Mouse (Mus musculus) heart, embryonic 11.5 days (tissue): ENCODE data around the gene Borcs6. TPM values are rescaled to one million over a fixed set of nuclear protein-coding genes. Genes with fewer than 3 reads are reported as not detected.
A peak's percentile ranks its signal among the peaks of the same experiment; 100 is the strongest.

Experiments used
- ATAC-seq: fragments of 200-750 bp; cut with Nextera tagmentation; replicated peaks from 2 replicates; pipeline ENCODE4 v1.8.0; 2017; ENCODE audit warnings: moderate library complexity; ENCODE audit not compliant: insufficient number of reproducible peaks, low FRiP score, low TSS enrichment
- H3K27ac ChIP-seq: fragments of 300-500 bp; sonication (generic); 2 replicates; pipeline ENCODE4 v1.5.1; 2014; ENCODE audit warnings: mild to moderate bottlenecking, low read depth, low read length
- H3K27me3 ChIP-seq: fragments of 300-500 bp; sonication (generic); 2 replicates; pipeline ENCODE4 v1.6.1; 2014; ENCODE audit warnings: mild to moderate bottlenecking, low read length, mixed read lengths; ENCODE audit not compliant: control insufficient read depth, insufficient read depth
- H3K36me3 ChIP-seq: fragments of 300-500 bp; sonication (generic); 2 replicates; pipeline ENCODE4 v1.6.1; 2014; ENCODE audit warnings: mild to moderate bottlenecking, low read length, moderate library complexity, mixed read lengths; ENCODE audit not compliant: control insufficient read depth, insufficient read depth
- H3K4me1 ChIP-seq: fragments of 300-500 bp; sonication (generic); 2 replicates; pipeline ENCODE4 v1.6.1; 2014; ENCODE audit warnings: low read length; ENCODE audit not compliant: control insufficient read depth, insufficient read depth
- H3K4me2 ChIP-seq: fragments of 300-500 bp; sonication (generic); 2 replicates; pipeline ENCODE4 v1.6.1; 2014; ENCODE audit warnings: mild to moderate bottlenecking, moderate library complexity
- H3K4me3 ChIP-seq: fragments of 300-500 bp; sonication (generic); 2 replicates; pipeline ENCODE4 v1.5.1; 2014; ENCODE audit warnings: low read depth, low read length
- H3K9ac ChIP-seq: fragments of 300-500 bp; sonication (generic); 2 replicates; pipeline ENCODE4 v1.6.1; 2014; ENCODE audit warnings: mild to moderate bottlenecking, low read depth, low read length, moderate library complexity
- H3K9me3 ChIP-seq: fragments of 300-500 bp; sonication (generic); replicated peaks from 2 replicates; pipeline ENCODE4 v1.6.1; 2016; ENCODE audit warnings: low read length; ENCODE audit not compliant: control insufficient read depth
- WGBS: fragments of 180-500 bp; shearing (Covaris S2); extraction: QIAGEN DNeasy Blood & Tissue Kit; methylation state at CpG from one replicate; pipeline ENCODE4 v1.1.7; 2014; ENCODE audit not compliant: insufficient replicate concordance; 5-methylcytosine and 5-hydroxymethylcytosine counted together
- polyA plus RNA-seq: library from polyadenylated mRNA; unstranded; fragments of >200 nt; fragmentation: Nextera tagmentation; extraction: Ambion mirVana; gene quantifications from 2 replicates; pipeline ENCODE4 v1.2.1, GENCODE M21; 2014

Borcs6 gene
- polyA plus RNA-seq, 1 experiment from 2014 or later, result 7.7 TPM

DNA sequence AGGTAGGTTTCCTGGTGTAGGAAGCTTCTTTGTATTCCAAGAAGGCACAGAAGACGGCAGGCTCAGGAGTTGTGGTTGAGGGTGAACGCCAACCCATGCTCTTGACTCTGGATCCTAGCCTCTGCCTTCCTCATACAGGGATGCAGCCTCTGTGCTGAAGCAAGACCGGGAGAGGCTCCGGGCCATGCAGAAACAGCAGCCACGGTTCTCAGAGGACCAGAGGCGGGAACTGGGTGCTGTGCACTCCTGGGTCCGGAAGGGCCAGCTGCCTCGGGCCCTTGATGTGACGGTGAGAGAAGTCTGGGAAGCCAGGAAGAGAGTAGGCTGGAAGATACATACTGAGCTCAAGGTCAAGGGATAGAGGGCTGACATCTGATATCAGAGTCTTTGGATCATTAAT is 48.7 kb downstream of the Borcs6 start:
- ATAC-seq, result no peak
- Histone ChIP-seq H3K4me1 (peaks cover 11% of the 10 kb centered on the region), H3K4me2 (no peak overlapping the region), H3K27ac (no peak overlapping the region), H3K4me3 (no peak overlapping the region), H3K9ac (no peak overlapping the region), H3K27me3 (0 out of 2 replicates have a peak, but pooled peaks cover 2% of the 10 kb centered on the region), H3K9me3 (no peaks in the 10 kb centered on the region), H3K36me3 (peaks cover 33% of the 10 kb centered on the region)
- 88% methylated on average over 9 of the region's 9 CpGs for WGBS

DNA sequence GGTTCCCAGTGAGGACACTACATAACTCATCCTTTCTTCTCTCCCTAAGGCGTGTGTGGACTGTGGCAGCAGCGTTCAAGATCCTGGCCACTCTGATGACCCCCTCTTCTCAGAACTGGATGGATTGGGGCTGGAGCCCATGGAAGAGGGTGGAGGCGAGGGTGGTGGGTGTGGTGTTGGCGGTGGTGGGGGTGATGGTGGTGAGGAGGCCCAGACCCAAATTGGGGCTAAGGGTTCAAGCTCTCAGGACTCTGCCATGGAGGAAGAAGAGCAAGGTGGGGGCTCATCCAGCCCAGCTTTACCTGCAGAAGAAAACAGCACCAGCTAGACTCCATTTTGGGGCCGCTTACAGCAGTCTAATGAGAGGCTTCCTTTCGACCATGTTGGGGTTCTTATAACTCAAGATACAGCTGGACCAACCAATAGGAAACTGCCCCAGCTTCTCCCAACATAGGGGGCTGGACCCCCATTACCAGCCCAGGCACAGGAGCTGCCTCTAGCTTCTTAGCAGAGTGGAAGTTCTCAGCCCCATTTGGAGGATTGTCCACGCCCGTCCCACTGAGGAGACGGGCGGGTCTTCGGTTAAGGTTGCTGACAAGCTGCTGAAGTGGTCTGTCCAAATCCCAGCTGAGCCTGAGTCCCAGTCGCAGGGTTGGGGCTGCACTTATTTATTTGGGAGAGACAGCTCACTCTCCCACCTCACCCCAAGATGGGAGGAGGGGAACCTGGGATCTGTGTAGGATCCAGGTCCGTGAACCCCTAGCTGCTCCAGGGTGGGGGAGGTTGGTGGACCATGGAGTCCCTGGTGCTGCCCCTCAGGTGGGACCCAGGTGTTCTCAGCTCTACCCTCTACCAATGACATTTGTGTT is 49.7 kb downstream of the Borcs6 start:
- peaks cover 23% of the 10 kb centered on the region for H3K36me3 ChIP-seq
- H3K27me3 ChIP-seq, result 0 out of 2 replicates have a peak, but pooled peaks cover 2% of the 10 kb centered on the region
- no peak overlapping the region for H3K27ac ChIP-seq
- no peak overlapping the region for H3K4me3 ChIP-seq
- ATAC-seq, result no peak
- no peaks in the 10 kb centered on the region for H3K9me3 ChIP-seq
- H3K4me2 ChIP-seq, result no peak overlapping the region
- 78% methylated on average over 13 of the region's 13 CpGs for WGBS
- no peak overlapping the region for H3K9ac ChIP-seq
- peaks cover 11% of the 10 kb centered on the region for H3K4me1 ChIP-seq

DNA sequence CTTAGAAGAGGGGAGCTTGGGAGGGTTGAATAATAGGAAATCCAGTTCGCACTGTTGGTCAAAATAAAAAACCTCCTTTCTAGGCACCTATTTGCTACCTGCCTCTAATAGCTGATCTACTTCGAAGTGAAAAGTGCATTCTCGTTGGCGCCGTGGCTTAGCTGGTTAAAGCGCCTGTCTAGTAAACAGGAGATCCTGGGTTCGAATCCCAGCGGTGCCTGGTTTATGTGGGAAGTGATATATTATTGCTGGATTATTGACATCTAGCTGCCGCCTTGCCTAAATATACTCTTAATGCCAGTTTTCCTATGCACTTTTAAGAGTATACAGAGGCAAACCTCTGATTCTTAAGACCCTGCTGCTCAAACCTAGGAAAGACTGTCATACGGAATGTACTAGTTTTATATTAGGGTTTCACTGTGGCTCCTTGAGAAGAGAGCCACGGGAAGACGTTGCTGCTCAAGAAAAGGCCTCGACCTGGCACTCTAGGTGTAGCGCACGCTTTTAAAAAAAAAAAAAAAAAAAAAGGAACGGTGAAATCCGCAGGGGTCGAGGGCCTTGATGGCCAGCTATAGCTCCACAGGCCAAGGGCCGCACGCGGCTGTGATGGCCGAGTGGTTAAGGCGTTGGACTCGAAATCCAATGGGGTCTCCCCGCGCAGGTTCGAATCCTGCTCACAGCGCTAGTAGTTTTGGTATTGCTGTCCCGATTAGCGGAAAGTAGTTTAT is 51.0 kb downstream of the Borcs6 start:
- Histone ChIP-seq H3K4me1 (peaks cover 11% of the 10 kb centered on the region), H3K4me2 (peak overlapping the region; percentile 72), H3K27ac (peak overlapping the region; percentile 74), H3K4me3 (peak overlapping the region; percentile 54), H3K27me3 (0 out of 2 replicates have a peak, but pooled peaks cover 2% of the 10 kb centered on the region), H3K36me3 (peaks cover 18% of the 10 kb centered on the region), H3K9ac (peak overlapping the region; percentile 75), H3K9me3 (no peaks in the 10 kb centered on the region)
- WGBS, result under 1% methylated on average over 30 of the region's 30 CpGs
- ATAC-seq, result peak; percentile 71

Other genes starting within 250 kb of the Borcs6 start
- gene Ndel1, start 187.9 kb upstream of the Borcs6 start, polyA plus RNA-seq, result 52.5 and 59.9 TPM in 2 replicates
- gene Rnf222, start 171.2 kb upstream of the Borcs6 start, polyA plus RNA-seq, result 0.11 and 0.18 TPM in 2 replicates
- 719 and 795 TPM in 2 replicates for gene Rpl26, start 158.1 kb upstream of the Borcs6 start, polyA plus RNA-seq
- gene Odf4, start 132.6 kb upstream of the Borcs6 start, polyA plus RNA-seq, result not detected in 2 replicates
- gene Arhgef15, start 102.2 kb upstream of the Borcs6 start, polyA plus RNA-seq, result 9.0 and 12.3 TPM in 2 replicates
- 1.5 and 1.6 TPM in 2 replicates for gene Slc25a35, start 91.6 kb upstream of the Borcs6 start, polyA plus RNA-seq
- gene Rangrf, start 84.5 kb upstream of the Borcs6 start, polyA plus RNA-seq, result 67.0 and 70.6 TPM in 2 replicates
- 17.3 and 24.0 TPM in 2 replicates for gene Pfas, start 51.3 kb upstream of the Borcs6 start, polyA plus RNA-seq
- gene Ctc1, start 43.8 kb upstream of the Borcs6 start, polyA plus RNA-seq, result 41.3 and 48.3 TPM in 2 replicates
- 89.2 and 89.6 TPM in 2 replicates for gene Aurkb, start 14.1 kb upstream of the Borcs6 start, polyA plus RNA-seq
- 26.4 and 28.2 TPM in 2 replicates for gene Tmem107, start 11.1 kb downstream of the Borcs6 start, polyA plus RNA-seq
- gene Vamp2, start 28.8 kb downstream of the Borcs6 start, polyA plus RNA-seq, result 89.7 and 94.7 TPM in 2 replicates
- gene Per1, start 35.5 kb downstream of the Borcs6 start, polyA plus RNA-seq, result 6.2 and 6.3 TPM in 2 replicates
- gene Hes7, start 60.7 kb downstream of the Borcs6 start, polyA plus RNA-seq, result 0.35 and 0.64 TPM in 2 replicates
- 0.32 and 0.49 TPM in 2 replicates for gene 9130213A22Rik, start 62.9 kb downstream of the Borcs6 start, polyA plus RNA-seq
- gene Aloxe3, start 66.2 kb downstream of the Borcs6 start, polyA plus RNA-seq, result 0.37 and 0.39 TPM in 2 replicates
- gene Alox12b, start 97.3 kb downstream of the Borcs6 start, polyA plus RNA-seq, result not detected in 2 replicates
- 1.1 and 2.0 TPM in 2 replicates for gene Alox8, start 138.1 kb downstream of the Borcs6 start, polyA plus RNA-seq
- gene Gucy2e, start 177.3 kb downstream of the Borcs6 start, polyA plus RNA-seq, result 0.13 and 0.17 TPM in 2 replicates